In the genomic region with DNA sequence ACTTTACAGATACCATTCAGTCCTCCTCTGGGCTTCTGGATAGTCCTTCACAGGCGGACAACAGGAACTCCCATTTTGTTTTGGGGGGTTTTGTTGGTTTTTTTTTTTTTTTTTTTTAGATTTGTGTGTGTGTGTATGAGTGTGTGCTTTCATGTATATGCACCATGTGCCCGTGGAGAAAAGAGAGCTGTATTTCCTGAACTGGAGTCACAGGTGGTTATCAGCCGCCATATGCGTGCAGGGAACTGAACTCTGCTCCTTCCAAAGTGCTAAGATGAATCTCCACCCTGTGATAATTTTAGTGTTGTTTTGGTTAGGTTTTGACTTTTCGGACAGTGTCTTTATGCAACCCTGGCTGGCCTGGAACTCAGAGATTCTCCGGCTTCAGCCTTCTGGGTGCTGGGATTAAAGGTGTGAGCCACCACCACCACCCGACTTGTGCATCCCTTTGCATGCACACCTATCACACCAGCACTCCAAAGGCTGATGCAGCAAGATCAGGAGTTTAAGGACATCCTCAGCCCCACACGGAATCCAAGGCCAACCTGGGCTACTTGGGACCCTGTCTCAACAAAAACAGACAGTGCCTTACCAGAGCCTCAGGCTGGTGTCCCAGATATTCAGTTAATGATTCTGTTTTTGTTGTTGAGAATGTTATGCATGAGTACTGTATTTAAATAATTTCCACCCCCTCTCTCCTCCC, we compare ENCODE assay signal across 8 mouse cellular contexts. TPM values are rescaled to one million over a fixed set of nuclear protein-coding genes. Genes with fewer than 3 reads are reported as not detected.
DNase-seq lines count a peak whose midpoint lies in the region; ATAC-seq and TF ChIP-seq lines count a peak whose summit lies in the region.

No protein-coding gene starts in this region.

- H3K9me3 ChIP-seq in heart, embryonic 13.5 days: no peaks in the 10 kb centered on the region
- H3K9me3 ChIP-seq in hindbrain, postnatal 0 days (ENCODE audit: low read length): no peaks in the 10 kb centered on the region
- no peaks in the 10 kb centered on the region for H3K9me3 ChIP-seq in midbrain, embryonic 10.5 days (replicated peaks)

- H3K9ac ChIP-seq in heart, embryonic 13.5 days: peak overlapping the region; percentile 98
- H3K9ac ChIP-seq in hindbrain, postnatal 0 days (replicated peaks; ENCODE audit: low read length): peak overlapping the region; percentile 98

- DNase-seq in heart, adult 9 months (ENCODE audit: low spot score in 2 of 2): no peak
- DNase-seq in hindbrain, postnatal 0 days (ENCODE audit: low spot score): no peak
- no peak for DNase-seq in midbrain, embryonic 10.5 days (ENCODE audit: low spot score)
- DNase-seq in embryo, embryonic 10.5 days (ENCODE audit: low spot score): no peak
- no peak for DNase-seq in natural killer cell, adult 2 months (ENCODE audit: low spot score in 2 of 2)
- no peak for DNase-seq in ovary, adult 18-20 months (ENCODE audit: low spot score)

- TF ChIP-seq CTCF in bone marrow, adult 2 months (IDR thresholded peaks at IDR 0.05; ENCODE audit: control insufficient read depth, insufficient read depth, low read length): no peak
- TF ChIP-seq CTCF in hindbrain, postnatal 0 days (IDR thresholded peaks at IDR 0.05; ENCODE audit: low read depth): no peak

- peak overlapping the region; percentile 89 for H3K27ac ChIP-seq in heart, embryonic 13.5 days (replicated peaks)
- H3K27ac ChIP-seq in bone marrow, adult 2 months (ENCODE audit: control insufficient read depth, insufficient read depth, low read depth, low read length, poor library complexity): no peak overlapping the region
- peak overlapping the region; percentile 95; the same call in 1 of the 2 replicates for H3K27ac ChIP-seq in hindbrain, postnatal 0 days
- peak overlapping the region; percentile 95; the same call in 1 of the 2 replicates for H3K27ac ChIP-seq in midbrain, embryonic 10.5 days (replicated peaks)

- peaks cover 48% of the 10 kb centered on the region for H3K4me1 ChIP-seq in heart, embryonic 13.5 days
- peaks cover 2% of the 10 kb centered on the region; the same call in 1 of the 2 replicates for H3K4me1 ChIP-seq in bone marrow, adult 2 months (ENCODE audit: control insufficient read depth, insufficient read depth, low read length)
- H3K4me1 ChIP-seq in hindbrain, postnatal 0 days (ENCODE audit: insufficient read depth, low read length): peaks cover 18% of the 10 kb centered on the region
- peaks cover 47% of the 10 kb centered on the region for H3K4me1 ChIP-seq in midbrain, embryonic 10.5 days

- no peak for TF ChIP-seq POLR2A in bone marrow, adult 2 months (IDR thresholded peaks at IDR 0.05; ENCODE audit: borderline replicate concordance, control insufficient read depth, low read depth, low read length)

- no peak for ATAC-seq in heart, embryonic 13.5 days (ENCODE audit: extremely low read depth, insufficient number of reproducible peaks, low FRiP score, low TSS enrichment)
- no peak for ATAC-seq in hindbrain, postnatal 0 days

- H3K4me3 ChIP-seq in heart, embryonic 13.5 days: peak overlapping the region; percentile 96
- H3K4me3 ChIP-seq in bone marrow, adult 2 months (replicated peaks; ENCODE audit: control insufficient read depth, low read depth, low read length): peak overlapping the region; percentile 84
- H3K4me3 ChIP-seq in hindbrain, postnatal 0 days (ENCODE audit: low read length): peak overlapping the region; percentile 99
- H3K4me3 ChIP-seq in midbrain, embryonic 10.5 days: peak overlapping the region; percentile 73

- 61% methylated on average over 8 of the region's 8 CpGs for WGBS in heart, embryonic 13.5 days
- 54% methylated on average over 8 of the region's 8 CpGs for WGBS in bone marrow, adult 2 months
- WGBS in hindbrain, postnatal 0 days: 70% methylated on average over 8 of the region's 8 CpGs
- WGBS in midbrain, embryonic 10.5 days: 79% methylated on average over 8 of the region's 8 CpGs

- peak overlapping the region; percentile 97 for H3K4me2 ChIP-seq in heart, embryonic 13.5 days
- H3K4me2 ChIP-seq in hindbrain, postnatal 0 days (ENCODE audit: low read depth, low read length): peak overlapping the region; percentile 92

- H3K36me3 ChIP-seq in heart, embryonic 13.5 days: peaks cover 22% of the 10 kb centered on the region
- H3K36me3 ChIP-seq in hindbrain, postnatal 0 days (ENCODE audit: insufficient read depth, low read length): peaks cover 5% of the 10 kb centered on the region; the same call in 1 of the 2 replicates
- H3K36me3 ChIP-seq in midbrain, embryonic 10.5 days: peaks cover 19% of the 10 kb centered on the region

- no peaks in the 10 kb centered on the region for H3K27me3 ChIP-seq in heart, embryonic 13.5 days (replicated peaks)
- no peaks in the 10 kb centered on the region for H3K27me3 ChIP-seq in hindbrain, postnatal 0 days (ENCODE audit: insufficient read depth, low read length)
- H3K27me3 ChIP-seq in midbrain, embryonic 10.5 days (ENCODE audit: low read depth, poor library complexity, severe bottlenecking): no peaks in the 10 kb centered on the region

RNA-seq across cellular contexts. Expression of a gene that starts 1.4 kb away (rescaled TPM):
- 807 and 886 TPM in 2 replicates for polyA plus RNA-seq in heart, embryonic 13.5 days (2015; fragmentation: Nextera tagmentation; extraction: Ambion mirVana)
- 33.6 and 65.3 TPM in 2 replicates for polyA plus RNA-seq in bone marrow, adult 2 months (2011; ENCODE audit: insufficient read depth, insufficient read length, low replicate concordance, missing spikeins)
- 176 and 217 TPM in 2 replicates for total RNA-seq in hindbrain, postnatal 0 days (2014; rRNA removed)
- polyA plus RNA-seq in hindbrain, postnatal 0 days (2015; fragmentation: Nextera tagmentation; extraction: Ambion mirVana): 583 and 596 TPM in 2 replicates
- polyA plus RNA-seq in midbrain, embryonic 10.5 days (2016; fragmentation: Nextera tagmentation; extraction: Ambion mirVana): 429 and 455 TPM in 2 replicates

RNA-seq across cellular contexts. Expression of a gene that starts 24.3 kb away (rescaled TPM):
- 28.7 and 29.4 TPM in 2 replicates for polyA plus RNA-seq in heart, embryonic 13.5 days (2015; fragmentation: Nextera tagmentation; extraction: Ambion mirVana)
- 28.4 and 46.7 TPM in 2 replicates for polyA plus RNA-seq in bone marrow, adult 2 months (2011; ENCODE audit: insufficient read depth, insufficient read length, low replicate concordance, missing spikeins)
- 408 and 435 TPM in 2 replicates for total RNA-seq in hindbrain, postnatal 0 days (2014; rRNA removed)
- polyA plus RNA-seq in hindbrain, postnatal 0 days (2015; fragmentation: Nextera tagmentation; extraction: Ambion mirVana): 151 and 166 TPM in 2 replicates
- polyA plus RNA-seq in midbrain, embryonic 10.5 days (2016; fragmentation: Nextera tagmentation; extraction: Ambion mirVana): 42.5 and 56.5 TPM in 2 replicates

RNA-seq across cellular contexts. Expression of a gene that starts 47.9 kb away (rescaled TPM):
- 273 and 299 TPM in 2 replicates for polyA plus RNA-seq in heart, embryonic 13.5 days (2015; fragmentation: Nextera tagmentation; extraction: Ambion mirVana)
- 1.9 and 4.0 TPM in 2 replicates for polyA plus RNA-seq in bone marrow, adult 2 months (2011; ENCODE audit: insufficient read depth, insufficient read length, low replicate concordance, missing spikeins)
- total RNA-seq in hindbrain, postnatal 0 days (2014; rRNA removed): 20.6 and 42.3 TPM in 2 replicates
- 92.0 and 99.5 TPM in 2 replicates for polyA plus RNA-seq in hindbrain, postnatal 0 days (2015; fragmentation: Nextera tagmentation; extraction: Ambion mirVana)
- 260 and 321 TPM in 2 replicates for polyA plus RNA-seq in midbrain, embryonic 10.5 days (2016; fragmentation: Nextera tagmentation; extraction: Ambion mirVana)

RNA-seq across cellular contexts. Expression of a gene that starts 56.2 kb away (rescaled TPM):
- 2.1 and 2.9 TPM in 2 replicates for polyA plus RNA-seq in heart, embryonic 13.5 days (2015; fragmentation: Nextera tagmentation; extraction: Ambion mirVana)
- 5.6 and 11.4 TPM in 2 replicates for polyA plus RNA-seq in bone marrow, adult 2 months (2011; ENCODE audit: insufficient read depth, insufficient read length, low replicate concordance, missing spikeins)
- total RNA-seq in hindbrain, postnatal 0 days (2014; rRNA removed): 5.3 and 5.5 TPM in 2 replicates
- 2.7 and 3.0 TPM in 2 replicates for polyA plus RNA-seq in hindbrain, postnatal 0 days (2015; fragmentation: Nextera tagmentation; extraction: Ambion mirVana)
- polyA plus RNA-seq in midbrain, embryonic 10.5 days (2016; fragmentation: Nextera tagmentation; extraction: Ambion mirVana): 0.15 and 1.4 TPM in 2 replicates

Comparison
In these comparisons a context has a peak if more than half of its experiments do, and no peak if none do; other contexts are left out.
1. RNA of a gene that starts 47.9 kb away (polyA plus RNA-seq): 273 to 299 TPM in heart, embryonic 13.5 days, 260 to 321 TPM in midbrain, embryonic 10.5 days and 92.0 to 99.5 TPM in hindbrain, postnatal 0 days; 1.9 to 4.0 TPM in bone marrow, adult 2 months; every median in the first group is over 10 times any median in the second.
2. Peak in every context shown above with its lines, with median percentiles within 50 percentile points of each other: H3K4me3 ChIP-seq.